Mouse (Mus musculus): Measurements from ENCODE around the gene Hs3st2.

The Hs3st2 gene

DNA sequence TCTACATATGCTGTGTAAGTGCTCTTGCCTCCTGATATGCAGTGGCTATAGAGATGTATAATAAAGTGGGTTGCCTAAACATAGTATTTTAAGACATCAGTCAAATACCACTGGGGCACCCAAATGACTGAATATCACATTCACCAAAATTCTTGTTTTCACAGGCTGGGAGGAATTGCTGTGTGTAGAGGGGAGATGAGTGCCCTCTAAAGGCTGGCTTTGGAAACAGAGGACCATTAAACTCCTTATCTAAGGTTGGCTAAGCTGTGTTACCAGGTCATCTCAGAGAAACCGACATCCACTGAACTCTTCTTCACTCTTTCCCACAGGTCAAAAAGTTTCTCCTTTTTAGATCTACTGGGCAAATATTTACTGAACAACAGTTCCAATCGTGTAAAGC, 150.8 kb downstream of the Hs3st2 start:
- DNase-seq (ENCODE audit: low read depth, low spot score) = no peak

DNA sequence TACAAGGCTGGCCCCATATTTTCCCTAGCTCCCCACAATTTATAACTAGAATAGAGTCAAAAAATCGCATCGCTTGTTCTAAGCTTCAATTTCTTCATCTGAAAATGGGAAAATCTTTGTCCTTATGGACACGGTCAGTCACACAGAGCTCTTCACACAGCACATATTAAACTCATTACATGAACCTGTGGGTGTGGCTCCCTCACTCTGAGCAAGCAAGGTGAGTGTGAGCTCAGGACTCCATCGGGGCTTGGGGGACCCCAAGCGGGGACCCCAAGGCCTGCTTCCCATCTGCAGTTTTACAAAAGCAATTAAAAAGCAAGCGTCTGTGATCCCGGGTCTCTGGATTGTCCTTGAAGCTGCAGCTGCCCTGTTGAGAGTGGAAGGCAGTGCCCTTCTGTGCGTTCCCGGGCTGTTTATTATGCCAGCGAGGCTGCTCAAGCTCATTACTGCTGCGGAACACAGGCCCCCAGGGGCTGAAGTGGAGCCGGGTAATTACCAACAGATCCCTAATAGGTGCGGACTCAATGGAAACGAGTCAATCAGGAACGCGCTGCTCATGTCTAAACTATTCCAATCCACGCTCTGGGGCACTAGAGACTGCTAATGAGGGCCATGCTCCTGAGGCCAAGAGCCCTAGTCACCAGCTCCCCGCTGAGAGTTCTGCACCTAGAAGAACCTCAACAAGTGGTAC, 157.8 kb downstream of the Hs3st2 start:
- no peak for DNase-seq (ENCODE audit: low read depth, low spot score)
